Mouse (Mus musculus) spleen, adult 18-20 months (tissue): ENCODE data around the gene Ganab.

ENCODE experiments used
- DNase-seq, 2 experiments: peaks; one replicate each; pipeline ENCODE4 v3.0.0; 2022; ENCODE audit warnings: mixed read lengths in 2 of 2

Gene Ganab

DNA sequence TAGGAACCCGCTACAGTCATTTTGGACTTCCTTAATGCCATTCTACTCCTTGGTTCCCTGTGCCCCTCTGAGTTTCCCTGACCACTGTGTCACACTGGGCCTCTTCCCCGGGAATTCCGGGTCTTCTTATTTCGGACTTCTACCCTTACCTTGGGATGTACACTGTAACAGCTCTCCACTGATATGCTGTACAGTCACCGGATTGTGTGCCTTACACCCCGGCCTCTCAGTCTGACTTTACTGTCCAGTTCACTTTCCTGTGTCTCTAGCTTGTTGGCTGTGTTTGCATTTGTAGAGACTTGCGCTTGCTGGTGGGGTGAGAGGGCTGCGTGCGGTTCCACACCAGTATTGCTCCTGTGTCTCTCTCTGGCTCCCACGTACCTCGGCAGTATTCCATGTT, 32.2 kb downstream of the Ganab start:
- DNase-seq, result no peak

DNA sequence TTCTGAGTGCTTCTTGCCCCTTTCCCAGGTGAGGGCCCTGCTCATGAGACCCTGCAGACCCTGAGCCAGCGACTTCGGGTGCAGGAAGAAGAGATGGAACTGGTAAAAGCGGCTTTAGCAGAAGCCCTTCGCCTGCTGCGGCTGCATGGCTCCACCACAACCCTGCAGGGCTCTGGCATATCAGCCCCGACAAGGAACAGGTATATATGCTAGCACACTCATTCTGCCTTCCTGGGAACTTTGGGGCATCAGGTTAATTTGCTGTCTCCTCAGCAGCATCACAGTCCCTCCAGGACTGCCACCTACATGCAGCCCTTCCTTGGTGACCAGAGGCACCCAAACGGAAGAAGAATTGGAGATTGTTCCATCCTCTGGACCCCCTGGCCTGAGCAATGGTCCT, 32.9 kb downstream of the Ganab start:
- no peak for DNase-seq

DNA sequence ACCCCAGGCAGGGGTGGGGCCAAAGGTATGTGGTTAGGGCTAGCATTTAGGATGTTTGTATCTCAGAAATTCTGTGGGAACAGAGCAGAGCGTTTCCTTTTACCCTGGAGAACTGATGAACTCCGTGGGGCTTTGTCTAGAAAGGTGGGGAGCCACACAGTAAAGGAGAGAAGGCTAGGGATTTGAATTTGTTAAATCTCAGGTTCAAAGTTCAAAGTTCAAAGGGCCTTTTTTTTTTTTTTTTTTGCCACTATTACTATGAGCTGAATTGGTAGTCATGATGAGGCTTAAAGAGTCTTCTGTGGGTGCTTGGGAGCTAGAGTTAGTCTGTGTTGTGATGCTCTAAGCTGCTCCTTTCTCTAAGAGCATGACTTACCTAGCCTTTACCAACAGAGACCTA, 38.9 kb downstream of the Ganab start:
- DNase-seq, result no peak

DNA sequence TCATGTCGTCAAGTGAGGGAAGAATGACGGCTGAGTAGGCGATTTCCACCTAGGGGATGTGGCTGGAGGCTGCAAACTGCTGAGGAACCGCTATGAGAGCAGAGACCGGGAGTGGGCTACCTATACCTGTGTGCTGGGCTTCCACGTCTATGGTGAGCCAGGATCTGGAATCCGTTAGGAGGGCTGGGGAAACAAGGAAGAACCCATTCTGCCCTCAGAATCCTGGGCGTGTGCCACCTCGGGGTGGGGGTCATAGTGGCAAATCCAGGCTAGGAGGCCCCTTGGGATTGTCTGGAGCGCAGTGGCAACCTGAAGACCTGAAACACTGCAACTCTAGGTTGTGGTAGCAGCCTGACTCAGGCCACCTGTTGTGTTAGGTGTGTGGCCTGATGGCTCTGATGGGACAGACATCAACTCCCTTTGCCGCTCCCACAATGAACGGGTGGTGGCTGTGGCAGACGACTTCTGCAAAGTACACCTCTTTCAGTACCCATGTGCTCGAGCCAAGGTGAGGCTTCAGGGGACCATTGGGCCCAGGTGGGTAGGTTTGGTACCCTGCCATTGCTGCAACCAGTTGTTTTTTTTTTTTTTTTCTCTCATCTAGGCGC, 42.8 kb downstream of the Ganab start:
- no peak for DNase-seq

DNA sequence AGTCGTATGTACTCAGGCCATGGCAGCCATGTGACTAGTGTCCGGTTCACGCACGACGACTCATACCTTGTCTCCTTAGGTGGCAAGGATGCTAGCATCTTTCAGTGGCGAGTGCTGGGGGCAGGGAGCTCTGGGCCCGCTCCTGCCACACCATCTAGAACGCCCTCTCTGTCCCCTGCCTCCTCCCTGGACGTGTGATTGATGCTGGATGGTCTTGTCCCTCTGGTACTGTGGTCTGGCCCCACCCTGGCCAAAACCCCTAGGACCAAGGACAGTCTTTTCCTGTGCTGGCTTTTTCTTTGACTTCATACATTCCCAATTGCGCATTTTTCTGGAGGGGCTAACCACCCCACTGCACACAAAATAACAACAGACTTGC, 43.3 kb downstream of the Ganab start:
- DNase-seq, result no peak

DNA sequence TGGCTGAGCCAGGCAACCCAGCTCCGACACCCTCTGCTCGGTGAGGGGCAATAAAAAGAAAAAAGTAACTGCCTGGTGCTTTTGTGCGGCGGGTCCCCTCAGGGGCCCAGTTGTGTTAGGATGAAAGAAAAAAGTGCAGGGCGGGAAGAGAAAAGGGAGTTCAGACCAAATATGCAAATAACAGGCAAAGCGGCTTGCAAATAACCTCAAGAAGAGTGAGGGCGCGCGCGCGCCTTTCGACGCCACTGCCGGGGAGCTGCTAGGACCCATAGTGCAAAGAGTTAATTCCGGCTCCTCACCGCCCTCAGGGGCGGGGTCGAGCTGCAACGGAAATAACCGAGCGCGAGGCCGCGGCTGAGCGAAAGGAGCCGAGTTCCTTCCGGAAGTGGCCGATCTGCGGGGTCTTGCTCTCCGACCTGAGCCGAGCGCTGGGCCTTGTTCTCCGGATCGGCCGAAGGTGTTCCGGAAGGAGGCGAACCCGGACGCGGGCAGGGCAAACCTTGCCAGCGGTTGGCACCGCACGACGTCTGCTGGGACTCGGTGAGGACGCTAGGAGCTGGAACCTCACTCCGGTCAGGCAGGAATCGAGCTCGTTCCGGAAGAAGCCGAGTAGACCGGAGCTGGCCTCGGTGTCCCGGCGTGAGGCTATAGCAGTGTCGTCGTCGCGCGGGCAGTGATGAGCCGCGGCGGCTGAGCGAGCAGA, 43.8 kb downstream of the Ganab start, which contains the start of gene Mta2:
TSS of gene Mta2 (plus strand) at position 361 of the 703 bp plus-strand sequence.
- DNase-seq, result peak; percentile 95 to 96

DNA sequence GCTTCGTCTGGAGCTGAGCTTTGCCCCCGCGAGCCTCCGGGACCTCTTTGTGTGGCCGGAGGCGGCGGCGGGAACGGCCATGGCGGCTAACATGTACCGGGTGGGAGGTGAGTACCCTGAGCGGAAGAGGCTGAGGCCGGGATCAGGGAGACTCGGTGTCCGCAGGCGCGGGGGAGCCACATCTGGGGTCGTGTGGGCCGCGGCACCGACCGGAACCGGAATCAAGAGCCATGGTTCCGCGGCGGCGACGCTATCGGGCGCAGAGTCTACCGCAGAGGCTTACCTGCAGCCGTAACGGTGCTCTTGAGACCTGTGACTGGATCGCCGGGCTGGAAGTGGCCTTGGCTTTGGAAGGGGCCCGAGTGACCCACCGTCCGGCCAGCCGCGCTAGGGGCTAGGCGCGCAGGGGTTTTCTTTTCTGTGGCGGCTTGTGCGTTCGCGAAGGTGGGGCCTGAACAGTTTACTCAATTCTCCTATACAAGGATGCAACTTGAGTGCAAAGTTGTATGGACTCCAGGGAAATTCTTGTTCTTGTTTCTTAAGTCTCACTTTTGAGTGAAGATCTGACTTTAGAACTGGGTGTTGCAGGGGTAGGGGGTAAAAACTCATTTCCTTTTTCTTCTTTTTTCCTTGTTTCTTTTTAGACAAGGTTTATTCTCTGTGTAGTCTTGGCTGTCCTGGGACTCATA, 44.5 kb downstream of the Ganab start:
- no peak for DNase-seq

DNA sequence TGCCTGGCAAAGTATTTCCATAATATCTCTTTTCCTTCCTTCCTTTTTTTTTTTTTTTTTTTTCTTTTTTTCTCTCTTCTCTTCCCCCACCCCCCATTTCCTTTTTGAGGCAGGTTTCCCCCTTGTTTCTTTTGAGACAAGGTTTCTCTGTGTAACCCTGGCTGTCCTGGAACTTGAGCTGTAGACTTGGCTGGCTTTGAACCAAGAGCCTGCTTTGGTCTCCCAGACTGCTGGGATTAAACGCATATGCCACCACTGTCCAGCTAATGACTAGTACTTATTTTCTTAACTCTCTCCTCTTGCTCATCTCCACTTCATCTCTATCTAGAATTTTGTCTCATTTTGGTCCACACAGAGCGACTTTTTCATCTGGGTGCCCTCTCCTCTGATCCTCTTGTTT, 45.2 kb downstream of the Ganab start:
- no peak for DNase-seq

DNA sequence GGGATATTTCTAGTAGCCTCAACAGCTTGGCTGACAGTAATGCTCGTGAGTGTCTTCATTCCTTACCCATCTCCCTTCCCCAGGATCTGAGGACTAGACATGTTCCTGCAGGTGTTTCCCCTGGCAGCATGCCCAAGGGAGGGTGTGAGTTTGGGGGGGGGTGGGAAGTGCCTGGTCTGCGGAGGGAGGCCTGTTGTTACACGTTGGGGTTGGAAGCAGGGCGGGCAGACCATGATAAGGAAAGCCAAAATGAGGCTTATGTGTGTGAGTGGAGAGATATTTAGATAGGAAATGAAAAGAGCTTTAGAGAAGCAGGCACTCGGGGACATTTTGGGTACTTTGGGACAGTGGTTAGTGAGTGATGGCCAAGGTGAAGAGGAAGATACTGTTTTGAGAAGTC, 46.2 kb downstream of the Ganab start:
- no peak for DNase-seq

DNA sequence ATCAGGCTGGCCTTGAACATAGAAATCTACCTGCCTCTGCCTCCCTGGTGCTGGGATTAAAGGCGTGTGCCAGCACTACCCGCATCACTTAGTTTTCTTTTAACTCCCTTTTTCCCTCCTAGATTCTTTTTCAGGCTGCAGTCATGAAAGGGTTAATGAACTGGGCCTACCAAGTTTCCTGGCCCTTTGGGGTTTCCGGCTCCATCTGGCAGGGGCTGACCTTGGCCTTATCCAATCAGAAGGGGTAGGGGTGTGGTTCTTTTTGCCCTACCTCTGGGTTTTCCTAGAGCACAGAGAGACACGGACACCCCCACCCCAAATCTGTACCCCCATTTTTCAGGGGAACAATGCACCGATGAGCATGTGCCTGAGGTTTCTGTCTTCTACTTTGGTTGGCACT, 46.9 kb downstream of the Ganab start:
- DNase-seq, result peak in 1 of 2 experiments; percentile 52

DNA sequence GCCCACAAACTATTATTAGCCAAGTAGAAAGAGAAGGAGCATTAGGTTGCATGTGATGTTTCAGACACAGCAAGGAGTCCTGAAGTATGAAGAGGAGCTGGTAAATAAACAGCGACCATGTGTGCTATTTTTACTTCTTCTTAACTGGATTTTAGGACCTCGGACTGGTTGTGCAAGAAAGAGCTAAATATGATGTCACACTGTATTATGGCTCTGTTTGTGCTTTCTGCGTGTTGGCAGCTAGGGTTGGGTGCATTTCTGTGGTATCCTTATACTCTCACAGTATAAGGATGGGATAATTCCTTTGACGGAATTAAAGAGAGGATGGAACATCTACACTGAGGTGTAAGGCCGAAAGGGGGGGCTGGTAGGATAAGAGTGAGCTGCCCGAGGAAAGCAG, 47.4 kb downstream of the Ganab start:
- no peak for DNase-seq

DNA sequence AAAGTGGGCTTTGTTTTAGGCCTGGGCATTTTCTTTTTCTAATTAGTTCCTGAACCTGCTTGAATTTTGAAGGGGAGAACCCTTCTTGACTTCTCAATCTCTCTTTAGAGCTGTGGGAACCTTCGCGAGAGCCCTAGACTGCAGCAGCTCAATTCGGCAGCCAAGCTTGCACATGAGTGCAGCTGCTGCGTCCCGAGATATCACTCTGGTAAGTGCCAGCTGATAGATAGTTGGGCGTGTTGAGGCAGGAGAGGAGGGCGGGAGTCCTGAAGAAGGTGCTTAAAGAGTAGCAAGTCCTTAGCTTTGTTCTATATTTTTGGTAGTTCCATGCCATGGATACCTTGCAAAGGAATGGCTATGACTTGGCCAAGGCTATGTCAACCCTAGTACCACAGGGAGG, 49.1 kb downstream of the Ganab start:
- no peak for DNase-seq

DNA sequence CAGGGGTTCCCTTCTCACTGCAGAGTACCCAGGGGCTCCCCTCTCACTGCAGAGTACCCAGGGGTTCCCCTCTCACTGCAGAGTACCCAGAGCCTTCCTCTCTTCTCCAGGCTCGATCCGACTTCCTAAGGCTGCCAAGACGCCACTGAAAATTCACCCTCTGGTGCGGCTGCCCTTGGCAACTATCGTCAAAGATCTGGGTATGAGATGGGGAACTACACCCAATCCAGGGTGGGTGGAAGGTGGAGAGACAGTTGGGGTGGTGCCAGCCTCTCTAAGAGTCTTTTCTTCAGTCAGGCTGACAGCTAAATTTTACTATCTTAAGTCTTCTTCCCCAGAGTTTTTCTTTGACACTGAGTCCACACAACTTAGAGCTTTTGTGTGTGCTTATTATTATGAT, 52.3 kb downstream of the Ganab start:
- no peak for DNase-seq

DNA sequence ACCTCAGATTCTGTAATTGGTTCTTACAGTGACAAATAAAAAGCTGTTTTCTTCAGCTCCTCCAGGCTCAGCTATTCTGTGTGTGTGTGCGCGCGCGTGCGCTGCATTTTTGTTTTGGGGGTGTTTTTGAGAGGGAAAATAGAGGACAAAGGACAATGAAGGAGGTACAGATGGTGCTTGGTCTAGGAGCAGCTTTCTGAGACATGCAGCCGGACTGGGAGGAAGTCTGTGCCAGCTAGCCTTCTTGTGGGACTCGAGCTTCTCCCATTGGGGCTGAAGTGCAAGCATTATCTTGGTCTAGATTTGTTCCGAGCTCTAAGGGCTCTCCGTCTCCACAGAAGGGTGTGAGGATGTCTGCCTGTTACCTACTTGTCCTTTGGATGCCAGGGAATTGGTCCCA, 54.4 kb downstream of the Ganab start:
- no peak for DNase-seq

DNA sequence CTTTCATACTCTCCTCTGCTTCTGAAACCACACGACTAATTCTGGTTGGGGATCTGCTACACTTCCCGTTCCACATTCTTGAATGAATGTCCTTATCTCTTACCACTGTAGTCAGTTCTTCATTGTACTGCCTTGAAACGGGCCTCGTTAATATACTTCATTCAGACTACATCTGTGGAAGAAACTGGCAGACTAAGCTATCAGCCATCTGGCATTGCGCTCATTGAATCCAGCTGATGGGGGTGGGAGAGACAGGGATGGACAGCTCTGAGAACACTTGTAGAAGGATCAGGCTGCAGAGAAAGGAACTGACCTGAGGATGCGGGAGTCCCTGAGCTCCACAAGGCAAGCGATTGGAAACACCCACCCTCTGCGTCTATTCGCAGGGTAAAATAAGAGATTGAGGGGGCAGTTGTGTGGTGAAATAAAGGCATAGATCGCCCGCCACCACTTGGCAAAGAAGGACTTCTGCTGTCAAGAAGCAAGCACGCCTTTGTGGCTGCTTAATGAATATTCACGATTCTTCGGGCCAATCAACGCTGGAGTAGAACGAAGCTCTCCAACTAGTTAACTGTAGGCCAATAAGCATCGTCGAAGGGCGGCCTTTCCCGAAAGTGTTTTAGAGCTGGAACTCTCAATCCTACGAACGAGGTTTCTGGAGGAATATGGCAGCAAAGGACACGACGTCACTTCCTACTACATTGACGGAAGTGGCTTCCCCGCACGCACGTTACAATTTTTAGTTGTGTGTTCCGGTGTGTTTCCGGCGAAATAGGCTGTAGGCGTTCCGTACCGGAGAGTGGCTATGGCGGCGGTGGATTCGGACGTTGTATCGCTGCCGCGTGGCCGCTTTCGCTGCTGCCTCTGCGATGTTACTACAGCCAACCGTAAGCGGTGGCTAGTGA, 55.5 kb downstream of the Ganab start, which contains the start of gene Tut1:
TSS of gene Tut1 (plus strand) at position 713 of the 905 bp plus-strand sequence.
- peak; percentile 71 to 83 for DNase-seq

DNA sequence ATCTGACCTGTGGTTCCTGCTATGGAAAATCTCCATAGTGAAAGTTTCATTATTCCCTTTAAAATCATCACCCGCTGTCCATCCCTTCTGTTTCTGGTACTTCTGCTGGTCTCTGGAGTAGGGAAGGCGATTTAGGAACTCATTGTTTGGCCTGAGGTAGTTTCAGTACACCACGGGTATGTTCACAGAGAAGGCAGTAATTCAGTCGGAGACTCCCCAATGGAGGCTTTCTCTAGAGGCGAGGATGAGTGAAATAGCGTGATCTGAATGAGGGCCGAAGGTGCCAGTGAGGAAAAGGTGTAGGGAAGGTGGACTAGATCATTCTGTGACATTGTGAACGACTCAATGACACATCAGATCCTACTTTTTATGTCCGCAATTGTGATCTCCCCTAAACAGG, 56.3 kb downstream of the Ganab start:
- no peak for DNase-seq

DNA sequence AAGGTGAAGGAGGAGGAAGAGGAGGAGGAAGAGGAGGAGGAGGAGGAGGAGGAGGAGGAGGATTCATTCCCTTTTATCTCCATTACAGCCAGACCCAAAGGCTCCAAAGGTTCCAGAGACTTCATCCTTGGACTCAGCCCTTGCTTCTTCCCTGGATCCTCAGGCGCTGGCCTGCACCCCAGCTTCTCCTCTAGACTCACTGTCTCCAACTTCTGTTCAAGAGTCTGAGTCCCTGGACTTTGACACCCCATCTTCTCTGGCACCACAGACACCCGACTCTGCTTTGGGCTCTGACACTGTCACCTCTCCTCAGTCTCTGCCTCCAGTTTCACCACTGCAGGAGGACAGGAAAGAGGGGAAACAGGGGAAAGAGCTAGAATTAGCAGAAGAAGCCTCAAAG, 64.4 kb downstream of the Ganab start:
- no peak for DNase-seq

DNA sequence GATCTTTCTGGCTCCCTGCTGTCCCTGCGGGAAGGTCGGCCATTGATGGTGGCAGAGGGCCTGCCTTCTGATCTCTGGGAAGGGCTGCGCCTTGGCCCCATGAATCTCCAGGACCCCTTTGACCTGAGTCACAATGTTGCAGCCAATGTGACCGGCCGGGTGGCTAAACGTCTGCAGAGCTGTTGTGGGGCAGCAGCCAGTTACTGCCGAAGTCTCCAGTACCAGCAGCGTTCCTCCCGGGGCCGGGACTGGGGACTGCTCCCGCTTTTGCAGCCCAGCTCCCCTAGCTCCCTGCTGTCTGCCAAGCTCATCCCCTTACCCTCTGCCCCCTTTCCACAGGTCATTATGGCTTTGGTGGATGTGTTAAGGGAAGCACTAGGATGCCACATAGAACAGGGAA, 67.2 kb downstream of the Ganab start:
- DNase-seq, result no peak

DNA sequence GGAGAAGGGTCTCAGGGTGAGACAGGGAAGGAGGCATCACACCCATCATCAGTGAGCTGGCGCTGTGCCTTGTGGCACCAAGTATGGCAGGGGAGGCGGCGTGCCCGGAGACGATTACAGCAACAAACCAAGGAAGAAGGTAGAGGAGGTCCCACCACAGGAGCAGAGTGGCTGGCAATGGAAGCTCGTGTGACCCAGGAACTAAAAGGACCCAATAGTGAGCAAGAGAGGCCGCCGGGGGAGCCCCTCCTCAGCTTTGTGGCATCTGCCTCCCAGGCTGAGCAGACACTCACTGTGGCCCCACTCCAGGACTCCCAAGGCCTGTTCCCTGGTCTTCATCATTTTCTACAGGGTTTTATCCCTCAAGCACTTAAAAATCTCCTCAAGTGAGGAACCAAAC, 67.9 kb downstream of the Ganab start:
- DNase-seq, result no peak

DNA sequence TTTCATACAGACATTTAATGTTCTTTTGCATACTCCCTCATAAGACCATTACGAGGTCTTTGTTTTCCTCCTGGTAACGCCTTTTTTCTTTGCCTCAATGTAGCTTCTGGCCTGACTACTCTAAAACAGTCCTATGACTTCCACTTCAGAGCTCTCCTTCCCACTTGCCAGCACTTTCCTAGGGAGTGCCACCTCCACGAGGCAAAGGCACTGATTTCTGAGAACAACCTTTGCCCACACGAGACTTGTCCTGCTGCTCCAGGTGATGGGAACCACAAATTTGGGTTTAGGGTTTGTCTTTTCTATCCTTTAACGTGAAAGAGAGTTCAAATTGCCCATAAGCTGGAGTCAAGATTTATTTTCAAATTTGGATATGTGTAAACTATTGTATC, 68.3 kb downstream of the Ganab start:
- no peak for DNase-seq
